Mouse (Mus musculus) neural tube, embryonic 10.5 days (tissue): ENCODE data around the gene Ucn2.

Source experiments
- DNase-seq: peaks from one replicate; pipeline ENCODE4 v3.0.0-alpha.2; 2017; ENCODE audit warnings: low spot score; ENCODE audit errors: extremely low spot score

Ucn2 gene

GRCm38 (mm10) chr9:108992085-108992469 is 6.3 kb downstream of the Ucn2 start:
- DNase-seq: no peak

GRCm38 (mm10) chr9:108992620-108993361 is 7.0 kb downstream of the Ucn2 start:
- no peak for DNase-seq

- DNase-seq: no peak
Measured at GRCm38 (mm10) chr9:108996411-108996810, 10.6 kb downstream of the Ucn2 start.

- DNase-seq: no peak
Measured at GRCm38 (mm10) chr9:108998287-108999166, 12.7 kb downstream of the Ucn2 start.

GRCm38 (mm10) chr9:108999167-108999526 is 13.3 kb downstream of the Ucn2 start:
- no peak for DNase-seq

- DNase-seq: peak; percentile 59
Measured at GRCm38 (mm10) chr9:109000726-109001125, 14.9 kb downstream of the Ucn2 start.

GRCm38 (mm10) chr9:109003201-109003600 is 17.4 kb downstream of the Ucn2 start:
- DNase-seq: peak; percentile 52

GRCm38 (mm10) chr9:109007025-109007780 is 21.4 kb downstream of the Ucn2 start:
- no peak for DNase-seq

- DNase-seq: no peak
Measured at GRCm38 (mm10) chr9:109008081-109008480, 22.3 kb downstream of the Ucn2 start.

- DNase-seq: no peak
Measured at GRCm38 (mm10) chr9:109008994-109009635, 23.3 kb downstream of the Ucn2 start.

- no peak for DNase-seq
Measured at GRCm38 (mm10) chr9:109009636-109010315, 24.0 kb downstream of the Ucn2 start.

GRCm38 (mm10) chr9:109010316-109010690 is 24.5 kb downstream of the Ucn2 start:
- no peak for DNase-seq

GRCm38 (mm10) chr9:109015397-109015796 is 29.6 kb downstream of the Ucn2 start:
- no peak for DNase-seq

GRCm38 (mm10) chr9:109016973-109017604 is 31.3 kb downstream of the Ucn2 start:
- no peak for DNase-seq

- DNase-seq: no peak
Measured at GRCm38 (mm10) chr9:109021428-109021827, 35.6 kb downstream of the Ucn2 start.

GRCm38 (mm10) chr9:109022866-109023685 is 37.3 kb downstream of the Ucn2 start:
- DNase-seq: no peak

GRCm38 (mm10) chr9:109027521-109027920 is 41.7 kb downstream of the Ucn2 start:
- DNase-seq: no peak

- no peak for DNase-seq
Measured at GRCm38 (mm10) chr9:109028421-109028820, 42.6 kb downstream of the Ucn2 start.

- DNase-seq: no peak
Measured at GRCm38 (mm10) chr9:109028919-109029318, 43.1 kb downstream of the Ucn2 start.
